Mouse (Mus musculus) bone marrow macrophage, adult 2 months (primary cell): ENCODE results near the gene Gcnt3.

Source experiments
- CTCF ChIP-seq: IDR thresholded peaks from 2 replicates; pipeline ENCODE4 v1.5.1; 2012; ENCODE audit warnings: low read depth, mild to moderate bottlenecking, low read length, moderate library complexity
- POLR2A ChIP-seq: IDR thresholded peaks from 2 replicates; pipeline ENCODE4 v1.6.1; 2012; ENCODE audit warnings: mild to moderate bottlenecking, low read depth, low read length, borderline replicate concordance

DNA sequence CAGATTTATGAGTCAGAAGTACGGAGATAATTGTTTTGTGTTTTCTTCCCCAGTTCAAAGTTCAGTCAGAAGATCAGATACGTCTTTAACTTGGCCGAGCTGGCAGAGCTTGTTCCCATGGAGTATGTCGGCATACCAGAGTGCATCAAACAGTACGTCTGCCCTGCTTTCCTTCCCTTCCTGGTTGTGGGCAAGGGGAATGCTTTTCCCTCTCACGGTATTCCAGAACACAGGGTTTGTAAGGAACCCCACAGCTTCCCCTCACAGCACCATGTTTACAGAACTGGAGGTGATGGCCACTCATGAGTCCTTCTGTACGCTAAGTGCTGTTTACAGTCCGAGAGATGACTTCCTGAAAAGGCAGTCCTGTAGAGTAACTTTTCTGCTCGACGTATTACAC is 34.4 kb downstream of the Gcnt3 start:
- TF ChIP-seq CTCF (no peak), POLR2A (no peak)
